ENCODE assay signal across 9 mouse cellular contexts in genomic region chr15:79110528-79110927, GRCm38 (mm10). TPM values are rescaled to one million over a fixed set of nuclear protein-coding genes. Genes with fewer than 3 reads are reported as not detected.
A peak's percentile ranks its signal among the peaks of the same experiment; 100 is the strongest.
DNase-seq lines count a peak whose midpoint lies in the region; ATAC-seq and TF ChIP-seq lines count a peak whose summit lies in the region.
"Had no signal": no experiment of that assay in that cellular context is flagged by ENCODE, and none has a peak within 500 bp of the region (broad histone marks: within the 10 kb centered on the region; RNA-seq: fewer than 3 reads in every experiment).

No protein-coding gene starts in this region.

- intact Hi-C loops in heart, postnatal 25 days (cut with DNase I): loop anchor here (2.0 kb wide), 1 partner anchor 14 kb away; no protein-coding TSS in a partner anchor

- peaks cover 10% of the 10 kb centered on the region for H3K36me3 ChIP-seq in heart, embryonic 11.5 days (ENCODE audit: control insufficient read depth, insufficient read depth, low read length)
- H3K36me3 ChIP-seq in E14TG2a.4 (ENCODE audit: insufficient read depth, low read length): no peaks in the 10 kb centered on the region; the same call in 1 of the 2 replicates
- peaks cover 16% of the 10 kb centered on the region for H3K36me3 ChIP-seq in heart, embryonic 15.5 days
- peaks cover 1% of the 10 kb centered on the region; the same call in 1 of the 2 replicates for H3K36me3 ChIP-seq in liver, postnatal 0 days (replicated peaks; ENCODE audit: insufficient read depth, low read length)

- TF ChIP-seq EP300 in liver, postnatal 0 days (IDR thresholded peaks at IDR 0.05; ENCODE audit: low read depth): no peak

- peak overlapping the region; percentile 91 for H3K4me2 ChIP-seq in heart, embryonic 11.5 days
- H3K4me2 ChIP-seq in heart, embryonic 15.5 days: peak overlapping the region; percentile 81
- H3K4me2 ChIP-seq in liver, postnatal 0 days (ENCODE audit: low read depth, low read length): peak overlapping the region; percentile 97

- H3K9ac ChIP-seq in heart, embryonic 11.5 days (ENCODE audit: low read depth, low read length): peak overlapping the region; percentile 90
- peak overlapping the region; percentile 99 for H3K9ac ChIP-seq in heart, embryonic 15.5 days
- 0 out of 2 replicates have a peak overlapping the region, but pooled peaks have one; percentile 11 for H3K9ac ChIP-seq in liver, postnatal 0 days (replicated peaks)

- TF ChIP-seq CTCF in E14TG2a.4 (conservative IDR thresholded peaks at IDR 0.05; ENCODE audit: low read length): no peak
- no peak for TF ChIP-seq CTCF in liver, postnatal 0 days (IDR thresholded peaks at IDR 0.05; ENCODE audit: low read depth)

- no peak overlapping the region for H3K27ac ChIP-seq in heart, embryonic 11.5 days (ENCODE audit: low read depth, low read length)
- peak overlapping the region; percentile 98 for H3K27ac ChIP-seq in heart, embryonic 15.5 days
- no peak overlapping the region for H3K27ac ChIP-seq in liver, postnatal 0 days (ENCODE audit: low read depth)

- DNase-seq in heart, postnatal 25 days (ENCODE audit: low spot score): no peak
- no peak for DNase-seq in liver, postnatal 0 days
- no peak for DNase-seq in urinary bladder, postnatal 14 days (ENCODE audit: low spot score)
- no peak for DNase-seq in left cerebral cortex, adult 18-20 months (ENCODE audit: low spot score in 2 of 2)
- DNase-seq: spleen, adult 18-20 months had no signal

- H3K9me3 ChIP-seq in heart, embryonic 11.5 days (replicated peaks; ENCODE audit: control insufficient read depth, low read length): no peaks in the 10 kb centered on the region
- H3K9me3 ChIP-seq in E14TG2a.4 (ENCODE audit: low read length): no peaks in the 10 kb centered on the region
- no peaks in the 10 kb centered on the region for H3K9me3 ChIP-seq in heart, embryonic 15.5 days (replicated peaks)
- H3K9me3 ChIP-seq in liver, postnatal 0 days (ENCODE audit: low read length): no peaks in the 10 kb centered on the region

- H3K4me3 ChIP-seq in heart, embryonic 11.5 days (ENCODE audit: low read depth, low read length): peak overlapping the region; percentile 63
- 0 out of 2 replicates have a peak overlapping the region, but pooled peaks have one; percentile 92 for H3K4me3 ChIP-seq in E14TG2a.4 (replicated peaks; ENCODE audit: low read length)
- H3K4me3 ChIP-seq in heart, embryonic 15.5 days: peak overlapping the region; percentile 90
- peak overlapping the region; percentile 73; the same call in 1 of the 2 replicates for H3K4me3 ChIP-seq in liver, postnatal 0 days (ENCODE audit: low read depth, low read length)

- H3K27me3 ChIP-seq in heart, embryonic 11.5 days (ENCODE audit: control insufficient read depth, insufficient read depth, low read length): no peaks in the 10 kb centered on the region
- peaks cover 47% of the 10 kb centered on the region for H3K27me3 ChIP-seq in E14TG2a.4 (ENCODE audit: insufficient read depth, low read length)
- H3K27me3 ChIP-seq in heart, embryonic 15.5 days: no peaks in the 10 kb centered on the region
- no peaks in the 10 kb centered on the region for H3K27me3 ChIP-seq in liver, postnatal 0 days (ENCODE audit: insufficient read depth, low read length)

- no peak for ATAC-seq in heart, embryonic 11.5 days (replicated peaks; ENCODE audit: insufficient number of reproducible peaks, low FRiP score, low TSS enrichment)
- no peak for ATAC-seq in heart, embryonic 15.5 days (replicated peaks; ENCODE audit: insufficient number of reproducible peaks, insufficient read depth, low FRiP score, low read depth)
- no peak for ATAC-seq in liver, postnatal 0 days
- ATAC-seq in cerebellum, adult (ENCODE audit: insufficient number of reproducible peaks, low FRiP score, low TSS enrichment): no peak

- H3K4me1 ChIP-seq in heart, embryonic 11.5 days (ENCODE audit: control insufficient read depth, insufficient read depth, low read length): peaks cover 29% of the 10 kb centered on the region
- H3K4me1 ChIP-seq in E14TG2a.4 (replicated peaks; ENCODE audit: low read depth, low read length): peaks cover 45% of the 10 kb centered on the region
- H3K4me1 ChIP-seq in heart, embryonic 15.5 days (replicated peaks): peaks cover 36% of the 10 kb centered on the region
- peaks cover 23% of the 10 kb centered on the region for H3K4me1 ChIP-seq in liver, postnatal 0 days (ENCODE audit: insufficient read depth)

- WGBS in heart, embryonic 11.5 days (ENCODE audit: insufficient replicate concordance): 71% methylated on average over 2 of the region's 2 CpGs
- 46% methylated on average over 2 of the region's 2 CpGs for WGBS in heart, embryonic 15.5 days
- WGBS in liver, postnatal 0 days (ENCODE audit: insufficient replicate concordance): 80% methylated on average over 2 of the region's 2 CpGs

RNA-seq across cellular contexts. Expression of gene Micall1, which starts 1.8 kb away (rescaled TPM):
- 11.9 and 13.6 TPM in 2 replicates for polyA plus RNA-seq in heart, embryonic 11.5 days (2014; fragmentation: Nextera tagmentation; extraction: Ambion mirVana)
- total RNA-seq in heart, postnatal 25 days (2021): 10 to 100 TPM; 51.9 to 57.7 TPM
- polyA plus RNA-seq in heart, embryonic 15.5 days (2015; fragmentation: Nextera tagmentation; extraction: Ambion mirVana): 20.2 and 23.3 TPM in 2 replicates
- polyA plus RNA-seq in liver, postnatal 0 days (2015; fragmentation: Nextera tagmentation; extraction: Ambion mirVana): 0.92 and 1.3 TPM in 2 replicates
- total RNA-seq in left cerebral cortex, adult 18-20 months (2021): 10 to 100 TPM; 22.2 to 26.8 TPM

RNA-seq across cellular contexts. Expression of gene Polr2f, which starts 30.3 kb away (rescaled TPM):
- polyA plus RNA-seq in heart, embryonic 11.5 days (2014; fragmentation: Nextera tagmentation; extraction: Ambion mirVana): 284 and 297 TPM in 2 replicates
- 100 to 1,000 TPM; 132 TPM for total RNA-seq in heart, postnatal 25 days (2021)
- polyA plus RNA-seq in heart, embryonic 15.5 days (2015; fragmentation: Nextera tagmentation; extraction: Ambion mirVana): 207 and 240 TPM in 2 replicates
- 129 and 130 TPM in 2 replicates for polyA plus RNA-seq in liver, postnatal 0 days (2015; fragmentation: Nextera tagmentation; extraction: Ambion mirVana)
- 100 to 1,000 TPM; 102 to 111 TPM for total RNA-seq in left cerebral cortex, adult 18-20 months (2021)

RNA-seq across cellular contexts. Expression of gene 1700088E04Rik, which starts 30.5 kb away (rescaled TPM):
- 7.1 and 8.2 TPM in 2 replicates for polyA plus RNA-seq in heart, embryonic 11.5 days (2014; fragmentation: Nextera tagmentation; extraction: Ambion mirVana)
- total RNA-seq in heart, postnatal 25 days (2021): 1 to 10 TPM; 1.6 to 1.7 TPM
- polyA plus RNA-seq in heart, embryonic 15.5 days (2015; fragmentation: Nextera tagmentation; extraction: Ambion mirVana): 7.4 and 8.1 TPM in 2 replicates
- 0.72 and 1.2 TPM in 2 replicates for polyA plus RNA-seq in liver, postnatal 0 days (2015; fragmentation: Nextera tagmentation; extraction: Ambion mirVana)
- total RNA-seq in left cerebral cortex, adult 18-20 months (2021): 10 to 100 TPM in 1 of 2 experiments, 1 to 10 TPM in 1; 7.3 to 10.8 TPM

RNA-seq across cellular contexts. Expression of gene Eif3l, which starts 35.5 kb away (rescaled TPM):
- 166 and 189 TPM in 2 replicates for polyA plus RNA-seq in heart, embryonic 11.5 days (2014; fragmentation: Nextera tagmentation; extraction: Ambion mirVana)
- 10 to 100 TPM; 68.9 to 71.5 TPM for total RNA-seq in heart, postnatal 25 days (2021)
- polyA plus RNA-seq in heart, embryonic 15.5 days (2015; fragmentation: Nextera tagmentation; extraction: Ambion mirVana): 131 and 151 TPM in 2 replicates
- 70.9 and 76.4 TPM in 2 replicates for polyA plus RNA-seq in liver, postnatal 0 days (2015; fragmentation: Nextera tagmentation; extraction: Ambion mirVana)
- total RNA-seq in left cerebral cortex, adult 18-20 months (2021): 10 to 100 TPM; 66.5 to 68.2 TPM

RNA-seq across cellular contexts. Expression of gene Ankrd54, which starts 47.8 kb away (rescaled TPM):
- 28.2 and 28.7 TPM in 2 replicates for polyA plus RNA-seq in heart, embryonic 11.5 days (2014; fragmentation: Nextera tagmentation; extraction: Ambion mirVana)
- 1 to 10 TPM; 7.4 to 7.5 TPM for total RNA-seq in heart, postnatal 25 days (2021)
- polyA plus RNA-seq in heart, embryonic 15.5 days (2015; fragmentation: Nextera tagmentation; extraction: Ambion mirVana): 20.4 and 31.6 TPM in 2 replicates
- polyA plus RNA-seq in liver, postnatal 0 days (2015; fragmentation: Nextera tagmentation; extraction: Ambion mirVana): 21.3 and 22.5 TPM in 2 replicates
- total RNA-seq in left cerebral cortex, adult 18-20 months (2021): 10 to 100 TPM; 17.8 to 24.9 TPM

Comparison
In these comparisons a context has a peak if more than half of its experiments do, and no peak if none do; other contexts are left out.
1. H3K9ac ChIP-seq: peak in every context shown above with its lines; median percentile 99 in heart, embryonic 15.5 days; 90 in heart, embryonic 11.5 days; 11 in liver, postnatal 0 days.